Mouse (Mus musculus): ENCODE results near the gene Shank2. TPM values are rescaled to one million over a fixed set of nuclear protein-coding genes. Genes with fewer than 3 reads are reported as not detected.

Gene Shank2
- polyA plus RNA-seq, 1 experiment from 2014 or later, result 0.40 TPM

- no peak for ATAC-seq (replicated peaks; ENCODE audit: insufficient number of reproducible peaks, low FRiP score, low TSS enrichment)
These were observed 206.9 kb downstream of the Shank2 start for GRCm38 (mm10) chr7:144208628-144209027.

GRCm38 (mm10) chr7:144210526-144210925, 208.8 kb downstream of the Shank2 start:
- Histone ChIP-seq H3K4me2 (no peak overlapping the region), H3K36me3 (ENCODE audit: control insufficient read depth, insufficient read depth, low read length) (no peaks in the 10 kb centered on the region), H3K4me3 (ENCODE audit: low read depth, low read length) (no peak overlapping the region), H3K27me3 (ENCODE audit: control insufficient read depth, insufficient read depth, low read length) (peaks cover 3% of the 10 kb centered on the region; the same call in 1 of the 2 replicates), H3K4me1 (ENCODE audit: control insufficient read depth, insufficient read depth, low read length) (no peaks in the 10 kb centered on the region), H3K27ac (ENCODE audit: low read depth, low read length) (no peak overlapping the region), H3K9me3 (replicated peaks; ENCODE audit: control insufficient read depth, low read length) (no peaks in the 10 kb centered on the region), H3K9ac (ENCODE audit: low read depth, low read length) (no peak overlapping the region)
- ATAC-seq (replicated peaks; ENCODE audit: insufficient number of reproducible peaks, low FRiP score, low TSS enrichment), result no peak
- 80% methylated on average over 9 of the region's 9 CpGs for WGBS (ENCODE audit: insufficient replicate concordance)

More at GRCm38 (mm10) chr7:144208628-144209027, 206.9 kb downstream of the Shank2 start:
- Histone ChIP-seq H3K4me1 (ENCODE audit: control insufficient read depth, insufficient read depth, low read length) (no peaks in the 10 kb centered on the region), H3K9me3 (replicated peaks; ENCODE audit: control insufficient read depth, low read length) (no peaks in the 10 kb centered on the region), H3K27ac (ENCODE audit: low read depth, low read length) (no peak overlapping the region), H3K9ac (ENCODE audit: low read depth, low read length) (no peak overlapping the region), H3K27me3 (ENCODE audit: control insufficient read depth, insufficient read depth, low read length) (peaks cover 3% of the 10 kb centered on the region; the same call in 1 of the 2 replicates), H3K4me3 (ENCODE audit: low read depth, low read length) (no peak overlapping the region), H3K4me2 (no peak overlapping the region), H3K36me3 (ENCODE audit: control insufficient read depth, insufficient read depth, low read length) (no peaks in the 10 kb centered on the region)
- 50% methylated on average over 1 of the region's 1 CpGs for WGBS (ENCODE audit: insufficient replicate concordance)

- H3K4me2 ChIP-seq, result no peak overlapping the region
- no peak for ATAC-seq (replicated peaks; ENCODE audit: insufficient number of reproducible peaks, low FRiP score, low TSS enrichment)
- H3K4me1 ChIP-seq (ENCODE audit: control insufficient read depth, insufficient read depth, low read length), result no peaks in the 10 kb centered on the region
- no peak overlapping the region for H3K4me3 ChIP-seq (ENCODE audit: low read depth, low read length)
- H3K9me3 ChIP-seq (replicated peaks; ENCODE audit: control insufficient read depth, low read length), result no peaks in the 10 kb centered on the region
- no peak overlapping the region for H3K27ac ChIP-seq (ENCODE audit: low read depth, low read length)
- no peaks in the 10 kb centered on the region for H3K36me3 ChIP-seq (ENCODE audit: control insufficient read depth, insufficient read depth, low read length)
- H3K9ac ChIP-seq (ENCODE audit: low read depth, low read length), result no peak overlapping the region
- H3K27me3 ChIP-seq (ENCODE audit: control insufficient read depth, insufficient read depth, low read length), result no peaks in the 10 kb centered on the region
These were observed 211.0 kb downstream of the Shank2 start for GRCm38 (mm10) chr7:144212694-144213093.

- Histone ChIP-seq H3K36me3 (ENCODE audit: control insufficient read depth, insufficient read depth, low read length) (no peaks in the 10 kb centered on the region), H3K27me3 (ENCODE audit: control insufficient read depth, insufficient read depth, low read length) (no peaks in the 10 kb centered on the region), H3K4me3 (ENCODE audit: low read depth, low read length) (no peak overlapping the region), H3K27ac (ENCODE audit: low read depth, low read length) (no peak overlapping the region), H3K9ac (ENCODE audit: low read depth, low read length) (no peak overlapping the region), H3K4me2 (no peak overlapping the region), H3K9me3 (replicated peaks; ENCODE audit: control insufficient read depth, low read length) (no peaks in the 10 kb centered on the region), H3K4me1 (ENCODE audit: control insufficient read depth, insufficient read depth, low read length) (no peaks in the 10 kb centered on the region)
- no peak for ATAC-seq (replicated peaks; ENCODE audit: insufficient number of reproducible peaks, low FRiP score, low TSS enrichment)
- 5% methylated on average over 3 of the region's 3 CpGs for whole genome bisulfite sequencing (ENCODE audit: insufficient replicate concordance)
These were observed 215.5 kb downstream of the Shank2 start for GRCm38 (mm10) chr7:144217192-144217591.

- H3K27ac ChIP-seq (ENCODE audit: low read depth, low read length), result no peak overlapping the region
- H3K9me3 ChIP-seq (replicated peaks; ENCODE audit: control insufficient read depth, low read length), result no peaks in the 10 kb centered on the region
- H3K9ac ChIP-seq (ENCODE audit: low read depth, low read length), result no peak overlapping the region
- H3K36me3 ChIP-seq (ENCODE audit: control insufficient read depth, insufficient read depth, low read length), result no peaks in the 10 kb centered on the region
- no peaks in the 10 kb centered on the region for H3K4me1 ChIP-seq (ENCODE audit: control insufficient read depth, insufficient read depth, low read length)
- 79% methylated on average over 5 of the region's 5 CpGs for WGBS (ENCODE audit: insufficient replicate concordance)
- no peak for ATAC-seq (replicated peaks; ENCODE audit: insufficient number of reproducible peaks, low FRiP score, low TSS enrichment)
- no peak overlapping the region for H3K4me3 ChIP-seq (ENCODE audit: low read depth, low read length)
- H3K27me3 ChIP-seq (ENCODE audit: control insufficient read depth, insufficient read depth, low read length), result peaks cover 6% of the 10 kb centered on the region
- no peak overlapping the region for H3K4me2 ChIP-seq
These were observed 227.0 kb downstream of the Shank2 start for GRCm38 (mm10) chr7:144228683-144229082.

- Histone ChIP-seq H3K4me1 (ENCODE audit: control insufficient read depth, insufficient read depth, low read length) (no peaks in the 10 kb centered on the region), H3K4me3 (ENCODE audit: low read depth, low read length) (no peak overlapping the region), H3K4me2 (no peak overlapping the region), H3K9ac (ENCODE audit: low read depth, low read length) (no peak overlapping the region), H3K9me3 (replicated peaks; ENCODE audit: control insufficient read depth, low read length) (no peaks in the 10 kb centered on the region), H3K27me3 (ENCODE audit: control insufficient read depth, insufficient read depth, low read length) (peaks cover 6% of the 10 kb centered on the region), H3K36me3 (ENCODE audit: control insufficient read depth, insufficient read depth, low read length) (no peaks in the 10 kb centered on the region), H3K27ac (ENCODE audit: low read depth, low read length) (no peak overlapping the region)
- no peak; the same call in 1 of the 2 replicates for ATAC-seq (replicated peaks; ENCODE audit: insufficient number of reproducible peaks, low FRiP score, low TSS enrichment)
- 48% methylated on average over 1 of the region's 1 CpGs for WGBS (ENCODE audit: insufficient replicate concordance)
These were observed 227.7 kb downstream of the Shank2 start for GRCm38 (mm10) chr7:144229421-144229820.

GRCm38 (mm10) chr7:144232132-144232706, 230.5 kb downstream of the Shank2 start:
- Histone ChIP-seq H3K36me3 (ENCODE audit: control insufficient read depth, insufficient read depth, low read length) (no peaks in the 10 kb centered on the region), H3K4me2 (no peak overlapping the region), H3K4me3 (ENCODE audit: low read depth, low read length) (no peak overlapping the region), H3K27ac (ENCODE audit: low read depth, low read length) (no peak overlapping the region), H3K27me3 (ENCODE audit: control insufficient read depth, insufficient read depth, low read length) (peaks cover 6% of the 10 kb centered on the region), H3K4me1 (ENCODE audit: control insufficient read depth, insufficient read depth, low read length) (peaks cover 4% of the 10 kb centered on the region; the same call in 1 of the 2 replicates), H3K9me3 (replicated peaks; ENCODE audit: control insufficient read depth, low read length) (no peaks in the 10 kb centered on the region), H3K9ac (ENCODE audit: low read depth, low read length) (no peak overlapping the region)
- WGBS (ENCODE audit: insufficient replicate concordance), result 62% methylated on average over 5 of the region's 5 CpGs
- no peak for ATAC-seq (replicated peaks; ENCODE audit: insufficient number of reproducible peaks, low FRiP score, low TSS enrichment)

GRCm38 (mm10) chr7:144233479-144233878, 231.8 kb downstream of the Shank2 start:
- no peak for ATAC-seq (replicated peaks; ENCODE audit: insufficient number of reproducible peaks, low FRiP score, low TSS enrichment)
- 58% methylated on average over 8 of the region's 8 CpGs for WGBS (ENCODE audit: insufficient replicate concordance)
- no peaks in the 10 kb centered on the region for H3K9me3 ChIP-seq (replicated peaks; ENCODE audit: control insufficient read depth, low read length)

GRCm38 (mm10) chr7:144234783-144235182, 233.1 kb downstream of the Shank2 start:
- H3K27me3 ChIP-seq (ENCODE audit: control insufficient read depth, insufficient read depth, low read length), result peaks cover 7% of the 10 kb centered on the region; the same call in 1 of the 2 replicates
- no peak overlapping the region for H3K4me3 ChIP-seq (ENCODE audit: low read depth, low read length)
- H3K36me3 ChIP-seq (ENCODE audit: control insufficient read depth, insufficient read depth, low read length), result no peaks in the 10 kb centered on the region
- 60% methylated on average over 5 of the region's 5 CpGs for WGBS (ENCODE audit: insufficient replicate concordance)
- ATAC-seq (replicated peaks; ENCODE audit: insufficient number of reproducible peaks, low FRiP score, low TSS enrichment), result no peak
- no peak overlapping the region for H3K27ac ChIP-seq (ENCODE audit: low read depth, low read length)
- H3K4me1 ChIP-seq (ENCODE audit: control insufficient read depth, insufficient read depth, low read length), result peaks cover 7% of the 10 kb centered on the region
- H3K4me2 ChIP-seq, result no peak overlapping the region
- H3K9ac ChIP-seq (ENCODE audit: low read depth, low read length), result no peak overlapping the region
- H3K9me3 ChIP-seq (replicated peaks; ENCODE audit: control insufficient read depth, low read length), result no peaks in the 10 kb centered on the region

More at GRCm38 (mm10) chr7:144233479-144233878, 231.8 kb downstream of the Shank2 start:
- H3K9ac ChIP-seq (ENCODE audit: low read depth, low read length), result no peak overlapping the region
- peaks cover 7% of the 10 kb centered on the region; the same call in 1 of the 2 replicates for H3K4me1 ChIP-seq (ENCODE audit: control insufficient read depth, insufficient read depth, low read length)
- no peaks in the 10 kb centered on the region for H3K36me3 ChIP-seq (ENCODE audit: control insufficient read depth, insufficient read depth, low read length)
- peaks cover 6% of the 10 kb centered on the region; the same call in 1 of the 2 replicates for H3K27me3 ChIP-seq (ENCODE audit: control insufficient read depth, insufficient read depth, low read length)
- no peak overlapping the region for H3K27ac ChIP-seq (ENCODE audit: low read depth, low read length)
- H3K4me3 ChIP-seq (ENCODE audit: low read depth, low read length), result no peak overlapping the region
- H3K4me2 ChIP-seq, result no peak overlapping the region

All from heart, embryonic 11.5 days (tissue).